Mouse (Mus musculus) brain, embryonic 18.5 days (tissue): ENCODE data around the gene Mrpl16.

Experiments
- DNase-seq: peaks from one replicate; pipeline ENCODE4 v3.0.0-alpha.2; 2012; ENCODE audit warnings: low read depth, low spot score

Gene Mrpl16

DNA sequence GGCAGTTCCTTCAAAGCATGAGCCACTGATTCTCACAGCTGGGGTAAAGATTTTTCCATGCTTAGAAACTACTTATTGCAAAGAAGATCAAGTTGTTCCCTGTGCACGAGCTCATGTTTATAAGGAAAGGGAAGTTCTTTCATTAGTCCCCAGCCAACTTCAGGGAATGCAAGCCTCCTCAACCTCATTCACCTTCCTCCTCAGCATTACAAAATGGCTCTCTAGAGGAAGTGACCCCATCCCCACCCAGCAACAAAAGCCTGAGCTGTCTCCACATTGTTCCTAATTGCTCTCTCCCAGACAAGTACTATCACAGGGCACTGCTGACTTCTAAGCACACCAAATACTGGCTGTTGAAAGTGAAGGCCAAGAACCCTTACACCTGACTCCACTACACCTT, 34.2 kb downstream of the Mrpl16 start:
- DNase-seq = no peak

DNA sequence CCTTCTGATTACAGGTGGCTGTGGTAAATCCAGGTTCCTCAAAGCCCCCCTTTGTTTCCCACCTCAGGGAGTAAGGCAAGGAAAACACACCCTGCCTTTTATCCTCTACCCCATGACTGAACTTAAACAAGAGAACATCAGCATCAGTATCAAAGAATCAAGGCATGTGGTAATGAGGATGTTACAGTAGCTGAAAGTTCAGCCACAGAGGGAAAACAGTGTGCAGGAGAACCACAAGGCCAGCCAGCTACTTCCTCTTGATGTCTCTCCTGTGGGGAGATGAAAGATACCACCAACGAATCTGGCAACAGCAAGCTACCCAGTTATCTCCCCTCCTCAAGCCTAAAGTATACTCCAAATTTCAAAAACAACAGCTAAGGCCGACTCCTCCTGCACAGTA, 37.1 kb downstream of the Mrpl16 start:
- DNase-seq = no peak

DNA sequence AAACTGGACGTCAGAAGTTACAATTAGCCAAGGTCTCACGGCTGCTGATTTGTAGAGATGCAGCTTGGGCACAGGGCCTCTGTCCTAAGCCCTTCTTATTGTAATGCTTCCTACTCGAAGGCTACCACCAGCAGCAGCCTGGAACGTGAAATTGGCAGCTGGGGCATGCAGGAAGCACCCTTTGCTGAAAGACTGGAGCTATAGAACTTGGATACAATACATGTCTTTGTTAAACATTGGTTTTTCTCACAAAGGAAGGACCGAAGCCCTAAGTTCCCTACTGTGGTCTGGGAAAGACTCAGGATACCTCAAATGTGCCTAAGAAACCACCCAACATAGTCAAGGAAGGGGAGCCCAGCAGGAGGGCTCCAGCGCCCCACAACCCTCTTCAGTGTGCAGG, 37.6 kb downstream of the Mrpl16 start:
- no peak for DNase-seq

DNA sequence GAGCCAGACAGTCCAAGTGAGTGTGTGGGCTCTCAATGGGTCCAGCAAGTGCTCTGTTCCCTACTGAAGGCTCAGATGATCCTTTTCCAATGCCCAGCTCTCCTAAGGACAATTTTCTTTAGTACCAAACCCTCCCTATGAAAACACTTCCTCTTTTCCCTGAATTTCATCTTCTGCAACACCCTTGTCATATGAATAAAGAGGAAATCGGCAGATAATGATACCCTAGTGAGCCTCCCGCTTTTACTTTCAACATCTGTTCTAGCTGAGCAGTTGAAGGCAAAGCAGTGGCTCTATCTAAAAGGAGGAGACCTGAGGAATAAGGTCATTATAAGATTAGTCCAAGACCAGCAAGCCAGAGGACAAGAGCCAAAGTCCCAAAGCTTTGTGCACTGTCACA, 38.3 kb downstream of the Mrpl16 start:
- no peak for DNase-seq

DNA sequence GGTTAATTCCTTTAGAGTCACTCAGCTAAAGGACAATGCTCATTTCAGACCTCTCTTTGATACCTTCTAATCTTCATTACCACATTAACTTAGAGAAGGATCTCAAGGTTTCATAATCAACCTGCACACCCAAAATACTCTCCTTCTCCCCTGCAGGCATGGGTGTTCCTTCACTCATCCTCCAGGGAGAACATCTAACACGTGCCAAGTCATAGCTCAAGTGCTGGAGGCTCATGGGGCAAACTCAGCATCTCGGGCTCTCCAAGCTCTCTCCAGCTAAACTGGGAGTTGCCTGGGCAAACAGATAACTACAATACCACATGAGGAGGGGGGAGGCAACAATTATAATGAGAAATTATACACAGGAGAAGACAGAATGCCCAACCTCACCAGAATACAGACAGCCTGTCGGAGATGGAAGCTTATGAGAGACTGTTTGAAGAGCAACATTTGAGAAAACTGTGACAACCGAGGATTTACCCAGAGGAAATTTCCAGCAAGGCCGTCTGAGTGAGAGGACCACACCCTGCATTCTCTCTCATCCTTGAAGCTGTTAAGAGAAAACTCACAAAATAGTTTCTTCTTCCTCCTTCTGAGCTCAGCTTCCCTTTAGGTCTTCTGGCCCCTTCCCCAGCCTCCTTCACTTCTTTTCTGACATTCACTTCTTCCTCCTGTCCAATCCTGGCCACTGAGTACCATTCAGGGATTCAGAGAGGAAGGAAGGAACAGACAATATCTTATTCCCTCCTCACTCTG, 40.0 kb downstream of the Mrpl16 start:
- DNase-seq = no peak

DNA sequence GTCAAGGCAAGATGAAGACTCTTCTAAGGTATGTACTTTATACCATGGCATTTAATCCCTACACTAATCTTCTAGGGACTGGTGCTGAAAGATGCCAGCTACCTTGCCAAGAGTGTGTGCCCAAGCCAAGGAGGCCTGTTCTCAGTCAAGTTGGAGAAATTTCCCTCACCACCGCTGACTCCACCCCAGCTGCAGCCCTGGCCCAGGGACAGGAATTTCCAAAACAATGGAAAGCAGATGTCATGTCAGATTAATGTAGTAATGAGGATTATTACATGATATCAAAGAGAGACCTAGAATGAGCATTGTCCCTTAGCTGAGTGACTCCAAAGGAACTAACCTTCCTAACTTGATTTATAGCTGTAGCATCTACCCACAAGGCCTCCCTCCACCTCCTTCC, 40.7 kb downstream of the Mrpl16 start:
- DNase-seq = no peak

DNA sequence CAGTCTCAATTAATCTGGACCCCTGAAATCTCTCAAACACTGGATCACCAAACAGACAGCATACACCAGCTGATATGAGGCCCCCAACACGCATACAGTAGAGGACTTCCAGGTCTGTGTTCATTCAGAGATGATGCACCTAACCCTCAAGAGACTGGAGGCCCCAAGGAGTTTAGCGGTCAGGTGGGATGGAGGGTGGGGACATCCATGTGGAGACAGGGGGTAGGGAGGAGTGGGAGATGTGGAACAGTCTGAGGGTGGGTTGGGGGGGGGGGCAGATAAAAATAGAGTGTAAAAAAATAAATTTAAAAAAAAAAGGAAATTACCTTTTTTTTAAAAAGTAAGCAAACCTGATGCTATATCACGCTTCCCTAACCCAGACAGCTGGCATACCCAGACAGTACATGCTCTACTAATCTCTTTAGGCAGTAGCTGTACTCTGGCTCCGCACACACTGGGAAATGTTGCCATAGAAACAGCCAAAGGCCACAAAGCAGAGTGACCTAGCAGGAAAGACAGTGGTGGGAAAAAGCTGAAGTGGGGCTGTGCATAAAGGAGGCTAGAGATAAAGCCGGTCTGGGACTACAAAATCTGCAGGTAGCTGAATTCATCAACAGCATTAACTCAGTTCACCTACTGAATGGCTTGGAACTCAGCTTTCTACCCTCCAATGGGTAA, 41.6 kb downstream of the Mrpl16 start:
- no peak for DNase-seq

DNA sequence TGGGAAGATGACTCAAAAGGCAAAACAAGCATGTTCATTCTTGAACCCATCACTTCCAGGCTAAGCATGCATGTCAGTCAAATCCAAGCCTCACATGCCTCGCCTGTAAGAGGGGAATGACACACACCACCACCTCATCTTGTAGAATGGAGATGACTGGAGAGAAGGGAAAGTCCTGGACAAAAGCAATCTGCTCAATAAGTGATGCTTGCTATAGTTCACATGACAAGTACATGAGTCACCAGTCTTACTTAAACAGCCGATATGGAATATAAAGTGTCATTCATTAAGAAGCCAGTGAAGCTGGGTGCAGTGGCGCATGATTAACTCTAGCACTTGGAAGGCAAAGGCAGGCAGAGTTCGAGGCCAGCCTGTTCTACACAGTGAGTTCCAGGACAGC, 42.9 kb downstream of the Mrpl16 start:
- no peak for DNase-seq

DNA sequence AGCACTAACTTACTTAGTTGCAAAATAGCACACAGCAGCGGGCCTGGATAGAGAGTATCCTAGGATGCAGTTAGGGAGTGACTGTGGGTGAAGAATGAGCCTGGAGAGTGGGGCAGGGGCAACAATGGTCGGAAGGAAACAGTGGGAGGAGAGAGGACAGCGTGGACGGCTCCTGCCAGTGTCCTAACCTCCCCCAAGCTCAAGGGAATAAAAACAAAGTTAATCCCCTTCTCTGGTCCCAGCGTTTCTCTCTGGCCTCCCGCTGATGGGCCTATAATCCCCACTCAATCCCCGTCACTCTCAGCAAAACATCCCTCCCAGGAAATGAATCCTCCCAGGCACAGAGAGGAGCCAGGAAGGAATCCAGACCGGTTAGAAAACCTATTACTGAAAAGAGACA, 43.5 kb downstream of the Mrpl16 start:
- no peak for DNase-seq

DNA sequence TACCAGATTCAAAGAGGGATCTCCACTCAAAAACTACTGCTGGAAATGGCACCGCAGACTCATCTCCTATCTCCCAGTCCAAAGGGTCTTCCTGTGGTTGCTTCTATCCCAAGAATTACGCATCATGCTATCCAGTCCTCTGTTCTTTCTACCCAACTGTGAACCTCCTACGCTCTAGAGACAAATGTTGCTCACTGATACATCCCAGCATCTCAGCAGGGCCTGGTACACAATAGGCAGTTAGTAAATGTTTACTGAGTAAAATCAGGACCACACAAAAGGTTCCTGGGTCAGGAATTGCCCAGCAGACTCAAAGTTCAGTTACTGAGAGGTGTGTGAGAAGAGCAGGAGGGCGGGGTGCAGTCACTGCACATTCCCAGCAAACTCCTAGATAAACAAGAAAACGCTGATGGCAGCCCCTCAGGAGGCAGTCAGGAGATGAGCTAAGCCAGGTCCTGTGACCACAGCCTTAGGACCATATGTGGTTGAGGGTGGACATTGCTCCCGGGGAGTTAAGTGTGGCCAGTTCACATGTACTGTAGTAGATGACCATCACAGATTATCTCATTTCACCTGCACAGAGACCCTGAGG, 44.6 kb downstream of the Mrpl16 start:
- no peak for DNase-seq

DNA sequence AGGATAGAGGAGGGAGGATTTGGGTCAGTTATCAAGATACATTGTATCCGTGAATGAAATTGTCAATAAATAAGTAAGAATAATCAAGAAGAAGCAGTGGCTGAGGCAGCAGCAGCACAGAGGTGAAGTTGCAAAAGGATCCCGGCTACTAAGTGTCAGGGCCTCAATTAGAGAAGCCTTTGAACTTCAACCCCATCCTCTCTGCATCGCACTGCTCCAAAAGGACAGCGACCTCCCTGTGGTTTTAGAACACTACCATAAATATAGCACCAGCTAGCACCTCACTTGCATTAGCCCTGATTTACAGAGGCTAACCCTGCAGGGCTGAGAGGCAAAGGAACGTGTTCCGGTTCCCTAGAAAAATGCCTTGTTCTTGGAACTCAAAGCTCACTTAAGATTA, 46.5 kb downstream of the Mrpl16 start:
- DNase-seq = no peak

DNA sequence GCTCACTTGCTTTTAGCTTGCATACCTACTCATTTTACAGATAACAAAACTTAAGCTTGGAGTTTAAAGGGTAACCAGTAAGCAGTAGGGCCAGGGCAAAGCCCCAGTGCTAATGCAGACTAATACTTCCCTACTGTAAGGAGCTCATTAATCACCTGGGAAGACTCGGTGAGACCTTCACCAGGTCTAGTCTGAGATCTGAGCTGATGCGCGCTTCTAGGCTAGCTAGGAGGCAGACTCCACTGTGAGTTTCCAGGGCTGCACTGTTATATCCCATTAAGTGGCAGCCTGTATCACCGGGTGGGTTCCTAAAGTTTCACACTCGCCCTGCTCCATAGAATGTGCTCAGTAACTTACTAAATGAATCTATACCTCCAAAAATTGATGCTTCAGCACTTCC, 47.4 kb downstream of the Mrpl16 start:
- no peak for DNase-seq

DNA sequence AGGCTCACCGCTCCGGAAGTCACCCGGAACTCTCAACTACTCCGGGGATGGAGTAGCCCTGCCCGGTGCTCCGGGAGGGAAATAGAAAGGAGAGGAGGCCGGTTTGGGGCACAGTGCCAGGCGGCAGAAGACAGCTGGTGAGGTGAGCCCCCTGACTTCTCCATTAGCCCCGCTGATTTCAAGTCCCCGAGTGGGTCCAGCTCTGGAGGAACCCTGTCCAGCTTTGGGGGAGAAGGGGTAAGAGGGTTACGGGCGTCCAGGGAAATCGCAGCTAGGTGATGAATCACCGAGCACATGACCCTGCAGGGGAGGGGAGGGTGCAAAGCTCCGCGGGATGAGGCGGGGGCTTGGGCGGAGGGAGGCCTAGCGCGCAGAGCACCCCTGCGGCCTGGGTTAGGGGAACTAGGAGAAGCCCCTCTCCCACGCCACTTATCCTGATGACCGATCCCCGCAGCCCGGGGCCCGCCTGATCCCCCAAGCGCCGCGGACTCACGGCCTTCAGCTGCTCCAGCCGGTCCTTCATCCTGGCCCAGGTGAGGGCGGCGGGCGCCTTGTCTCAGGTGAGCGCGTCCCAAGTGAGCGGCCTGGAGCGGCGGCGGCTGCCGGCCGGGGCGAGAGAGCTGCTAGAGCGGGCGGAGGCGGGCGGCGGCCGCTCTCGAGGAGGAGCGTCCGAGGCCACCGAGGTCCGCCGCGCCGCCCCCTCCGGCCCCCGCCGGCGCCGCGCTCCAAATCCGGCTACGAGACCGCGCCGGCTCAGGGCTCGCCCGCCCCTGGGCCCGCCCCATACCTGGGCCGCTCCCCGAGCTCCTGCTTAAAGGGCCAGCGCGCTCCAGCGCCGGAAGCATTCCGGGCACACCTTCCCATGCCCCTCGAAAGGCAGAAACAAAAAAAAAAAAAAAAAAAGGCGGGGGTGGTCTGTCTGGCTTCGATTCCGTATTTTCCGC, 48.3 kb downstream of the Mrpl16 start:
- no peak for DNase-seq

DNA sequence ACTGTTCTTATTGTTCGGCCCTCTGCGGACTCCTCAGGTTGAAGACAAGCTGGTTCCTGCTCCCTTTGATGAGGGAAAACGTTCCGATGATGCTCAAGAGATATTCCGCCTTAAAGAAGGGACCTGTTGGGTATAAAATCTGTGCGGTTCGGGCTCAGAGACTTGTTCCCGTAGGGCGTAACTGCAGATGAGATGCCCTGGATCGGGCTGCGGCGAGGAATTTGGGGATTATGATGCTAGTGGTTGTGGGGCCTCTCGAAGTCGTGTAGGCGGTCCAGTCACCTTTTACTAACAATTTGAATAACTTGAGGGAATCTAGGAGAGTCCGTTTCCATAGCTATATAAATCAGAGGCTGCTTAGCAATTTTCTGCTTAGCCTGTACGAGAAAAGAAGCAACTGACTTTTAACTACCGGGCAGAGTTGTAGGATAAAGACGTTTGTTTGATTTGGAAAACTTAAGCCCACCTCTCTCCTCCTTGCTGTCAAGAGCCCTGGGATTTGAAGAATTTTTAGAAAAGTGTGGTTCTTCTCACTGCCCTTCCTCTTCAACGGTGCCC, 49.0 kb downstream of the Mrpl16 start, which contains the start of gene Stx3:
TSS of gene Stx3 (minus strand) at position 261 of the 558 bp plus-strand sequence.
- DNase-seq = no peak

DNA sequence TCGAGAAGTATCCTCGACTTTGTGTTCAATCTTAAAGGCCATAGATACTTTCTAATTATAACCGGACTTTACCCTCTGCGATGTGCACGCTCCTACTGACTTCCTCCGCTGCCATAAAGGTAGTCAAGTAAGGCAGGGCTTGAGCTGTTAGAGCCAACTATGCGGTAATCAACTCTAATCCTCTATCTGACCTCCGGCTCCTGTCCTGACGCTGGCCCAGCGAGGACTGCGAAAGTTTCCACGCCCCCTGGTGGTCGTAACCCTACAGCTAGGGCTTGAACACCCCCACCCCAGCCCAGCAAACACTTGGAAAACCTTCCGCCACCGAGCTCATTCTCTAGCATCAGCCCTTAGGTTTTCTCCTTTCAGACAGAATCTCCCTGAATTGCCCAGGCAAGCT, 49.6 kb downstream of the Mrpl16 start:
- no peak for DNase-seq

DNA sequence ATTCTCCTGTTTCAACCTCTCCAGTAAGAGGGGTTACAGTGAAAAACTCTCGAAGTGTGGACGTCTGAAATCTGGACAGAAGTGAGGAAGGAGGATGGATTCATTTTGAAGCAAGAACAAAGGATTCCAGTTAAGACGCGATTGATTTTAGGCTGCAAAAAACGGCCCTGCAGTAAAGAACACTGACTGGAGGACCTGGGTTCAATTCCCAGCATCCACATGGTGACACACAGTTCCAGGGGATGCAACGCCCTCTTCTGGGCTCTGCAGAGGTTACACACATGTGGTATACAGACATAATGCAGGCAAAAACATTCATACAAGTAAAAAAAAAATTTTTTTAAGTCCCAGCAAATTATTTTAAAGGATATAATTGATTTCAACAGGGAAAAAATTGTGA, 50.0 kb downstream of the Mrpl16 start:
- no peak for DNase-seq

DNA sequence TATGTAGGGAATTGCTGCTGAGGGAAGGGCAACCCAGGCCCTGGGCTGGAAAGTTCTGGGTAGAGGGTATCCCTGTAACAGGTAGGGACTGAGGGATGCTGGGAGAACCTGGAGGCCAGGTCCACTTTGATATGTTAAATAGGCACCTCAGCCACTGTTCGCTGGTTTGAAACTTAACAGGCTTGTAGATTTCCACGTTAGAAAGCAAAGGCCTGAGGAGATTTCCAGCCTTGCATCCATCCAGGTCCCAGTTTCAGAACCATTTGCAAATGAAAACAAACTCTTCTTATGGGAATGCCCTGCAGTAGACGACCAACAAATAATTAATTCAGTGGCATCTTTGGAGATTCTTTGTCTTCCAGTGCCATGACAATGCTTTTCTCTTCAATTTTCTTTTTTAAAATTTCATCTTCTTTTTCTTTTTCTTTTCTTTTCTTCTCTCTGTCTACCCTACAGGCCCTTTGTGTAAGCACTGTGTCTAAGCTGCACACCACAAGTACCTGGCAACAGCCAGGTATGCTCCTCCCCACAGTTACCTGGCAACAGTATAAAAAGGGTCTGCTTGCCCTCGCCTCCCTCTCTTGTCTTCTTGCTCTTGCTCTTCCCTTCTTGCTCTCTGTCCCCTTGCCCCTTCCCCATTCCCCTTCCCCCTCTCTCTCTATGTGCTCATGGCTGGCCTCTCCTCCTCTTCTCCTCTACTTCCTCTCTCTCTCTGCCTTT, 53.3 kb downstream of the Mrpl16 start:
- no peak for DNase-seq
